Mouse (Mus musculus) layer of hippocampus, postnatal 25 days (tissue): ENCODE measurements around the gene Pdzd2. TPM values are rescaled to one million over a fixed set of nuclear protein-coding genes. Genes with fewer than 3 reads are reported as not detected.

ENCODE experiments used
- DNase-seq, 2 experiments: peaks; one replicate each; pipeline ENCODE4 v3.0.0; 2022; ENCODE audit warnings: mixed read lengths in 2 of 2, low spot score in 1 of 2; ENCODE audit errors: extremely low spot score in 1 of 2
- total RNA-seq, 2 experiments: library from RNA; stranded (reverse); gene quantifications; 2 replicates each; pipeline ENCODE4 v1.2.3; 2021

Pdzd2 gene
- total RNA-seq, 2 experiments from 2014 or later, result 49.4 to 56.4 TPM

GRCm38 (mm10) chr15:12678540-12679112 lies 61.1 kb downstream of the Pdzd2 start:
- no peak for DNase-seq

GRCm38 (mm10) chr15:12675366-12675765 lies 64.4 kb downstream of the Pdzd2 start:
- DNase-seq, result no peak

- no peak for DNase-seq
Measured at GRCm38 (mm10) chr15:12674026-12674425, 65.7 kb downstream of the Pdzd2 start.

GRCm38 (mm10) chr15:12667760-12668520 lies 71.8 kb downstream of the Pdzd2 start:
- no peak for DNase-seq

- no peak for DNase-seq
Measured at GRCm38 (mm10) chr15:12665946-12666345, 73.8 kb downstream of the Pdzd2 start.

GRCm38 (mm10) chr15:12663351-12663750 lies 76.4 kb downstream of the Pdzd2 start:
- no peak for DNase-seq

- no peak for DNase-seq
Measured at GRCm38 (mm10) chr15:12660320-12660719, 79.4 kb downstream of the Pdzd2 start.

GRCm38 (mm10) chr15:12655959-12656662 lies 83.6 kb downstream of the Pdzd2 start:
- DNase-seq, result no peak

- no peak for DNase-seq
Measured at GRCm38 (mm10) chr15:12655316-12655715, 84.4 kb downstream of the Pdzd2 start.

GRCm38 (mm10) chr15:12652336-12653031 lies 87.2 kb downstream of the Pdzd2 start:
- no peak for DNase-seq

GRCm38 (mm10) chr15:12650236-12650635 lies 89.5 kb downstream of the Pdzd2 start:
- no peak for DNase-seq

- DNase-seq, result no peak
Measured at GRCm38 (mm10) chr15:12649674-12650073, 90.0 kb downstream of the Pdzd2 start.

- DNase-seq, result no peak
Measured at GRCm38 (mm10) chr15:12649131-12649530, 90.6 kb downstream of the Pdzd2 start.

- no peak for DNase-seq
Measured at GRCm38 (mm10) chr15:12640755-12641154, 99.0 kb downstream of the Pdzd2 start.

- DNase-seq, result no peak
Measured at GRCm38 (mm10) chr15:12639776-12640175, 99.9 kb downstream of the Pdzd2 start.

- no peak for DNase-seq
Measured at GRCm38 (mm10) chr15:12639181-12639580, 100.5 kb downstream of the Pdzd2 start.

GRCm38 (mm10) chr15:12638370-12639030 lies 101.2 kb downstream of the Pdzd2 start:
- DNase-seq, result no peak

- no peak for DNase-seq
Measured at GRCm38 (mm10) chr15:12637511-12637910, 102.2 kb downstream of the Pdzd2 start.

- DNase-seq, result no peak
Measured at GRCm38 (mm10) chr15:12636386-12636785, 103.3 kb downstream of the Pdzd2 start.

- no peak for DNase-seq
Measured at GRCm38 (mm10) chr15:12634921-12635320, 104.8 kb downstream of the Pdzd2 start.
